Mouse (Mus musculus): ENCODE results near the gene Hectd4.
"Not testable (repeated sequence)": the region's sequence is repeated elsewhere in the genome, so short reads cannot be mapped to it uniquely, and the experiment has no call there.

Gene Hectd4

GRCm38 (mm10) chr5:121366449-121367225, 146.6 kb downstream of the Hectd4 start:
- DNase-seq = no peak

- DNase-seq = no peak
Measured at GRCm38 (mm10) chr5:121367255-121367654, 147.2 kb downstream of the Hectd4 start.

GRCm38 (mm10) chr5:121371712-121372111, 151.7 kb downstream of the Hectd4 start:
- DNase-seq = no peak

GRCm38 (mm10) chr5:121374790-121375189, 154.8 kb downstream of the Hectd4 start:
- DNase-seq = no peak

- DNase-seq = not testable (repeated sequence)
Measured at GRCm38 (mm10) chr5:121376972-121377371, 157.0 kb downstream of the Hectd4 start.

- no peak for DNase-seq
Measured at GRCm38 (mm10) chr5:121378678-121379256, 158.7 kb downstream of the Hectd4 start.

- no peak for DNase-seq
Measured at GRCm38 (mm10) chr5:121380692-121381091, 160.7 kb downstream of the Hectd4 start.

- DNase-seq = peak; percentile 62
Measured at GRCm38 (mm10) chr5:121383857-121384756, 164.1 kb downstream of the Hectd4 start.

- DNase-seq = peak; percentile 75
Measured at GRCm38 (mm10) chr5:121384757-121385460, 164.9 kb downstream of the Hectd4 start.

- peak; percentile 94 for DNase-seq
Measured at GRCm38 (mm10) chr5:121385461-121386119, 165.6 kb downstream of the Hectd4 start, which contains the start of gene Trafd1. Gene Trafd1 (minus strand): TSS chr5:121385632.

- DNase-seq = no peak
Measured at GRCm38 (mm10) chr5:121386120-121386909, 166.3 kb downstream of the Hectd4 start.

GRCm38 (mm10) chr5:121387126-121387525, 167.1 kb downstream of the Hectd4 start:
- DNase-seq = no peak

GRCm38 (mm10) chr5:121389106-121389505, 169.1 kb downstream of the Hectd4 start:
- DNase-seq = no peak

- DNase-seq = no peak
Measured at GRCm38 (mm10) chr5:121389691-121390090, 169.7 kb downstream of the Hectd4 start.

- DNase-seq = peak; percentile 76
Measured at GRCm38 (mm10) chr5:121392667-121393380, 172.8 kb downstream of the Hectd4 start.

- DNase-seq = peak; percentile 23
Measured at GRCm38 (mm10) chr5:121393402-121393801, 173.4 kb downstream of the Hectd4 start.

- DNase-seq = no peak
Measured at GRCm38 (mm10) chr5:121395621-121396020, 175.6 kb downstream of the Hectd4 start.

- peak; percentile 93 for DNase-seq
Measured at GRCm38 (mm10) chr5:121397187-121398145, 177.4 kb downstream of the Hectd4 start, which contains the start of gene Naa25. Gene Naa25 (plus strand): TSS chr5:121397936.

Data from cerebellum, adult 9-10 months (tissue).